Mouse (Mus musculus) cerebellum, postnatal 25 days (tissue): ENCODE measurements around the gene Ly6g5b.
A peak's percentile ranks its signal among the peaks of the same experiment; 100 is the strongest.

Experiments
- DNase-seq, 2 experiments: peaks; one replicate each; pipeline ENCODE4 v3.0.0; 2021; ENCODE audit warnings: mixed read lengths in 2 of 2

Gene Ly6g5b

GRCm38 (mm10) chr17:35077786-35078233 is 37.4 kb downstream of the Ly6g5b start, which contains the start of gene Ly6g6d:
Gene Ly6g6d (minus strand): TSS chr17:35078065.
- peak; percentile 66 to 71 for DNase-seq

GRCm38 (mm10) chr17:35077285-35077684 is 37.9 kb downstream of the Ly6g5b start:
- DNase-seq = peak in 1 of 2 experiments; percentile 30

- DNase-seq = peak in 1 of 2 experiments; percentile 27
These were observed 38.6 kb downstream of the Ly6g5b start, which contains the start of gene Ly6g6e for GRCm38 (mm10) chr17:35076507-35077176. Gene Ly6g6e (plus strand): TSS chr17:35076902.

- DNase-seq = peak; percentile 86 to 91
These were observed 41.1 kb downstream of the Ly6g5b start for GRCm38 (mm10) chr17:35074097-35074496.

GRCm38 (mm10) chr17:35071454-35071853 is 43.8 kb downstream of the Ly6g5b start:
- DNase-seq = peak; percentile 49 to 52

- DNase-seq = peak; percentile 85 to 91
These were observed 44.5 kb downstream of the Ly6g5b start for GRCm38 (mm10) chr17:35070556-35071229.

- peak; percentile 36 to 56 for DNase-seq
These were observed 46.9 kb downstream of the Ly6g5b start for GRCm38 (mm10) chr17:35068213-35068914.

- DNase-seq = peak in 1 of 2 experiments; percentile 21
These were observed 49.1 kb downstream of the Ly6g5b start, which contains the start of gene Mpig6b for GRCm38 (mm10) chr17:35066084-35066483. Gene Mpig6b (minus strand): TSS chr17:35066184.

GRCm38 (mm10) chr17:35064951-35065947 is 50.0 kb downstream of the Ly6g5b start, which contains the start of gene Ly6g6c:
Gene Ly6g6c (plus strand): TSS chr17:35065388.
- DNase-seq = peak; percentile 71 to 83

GRCm38 (mm10) chr17:35064378-35064877 is 50.8 kb downstream of the Ly6g5b start:
- peak; percentile 75 to 79 for DNase-seq
